Mouse (Mus musculus): Measurements from ENCODE around the gene Fam83g. TPM values are rescaled to one million over a fixed set of nuclear protein-coding genes. Genes with fewer than 3 reads are reported as not detected.

The Fam83g gene
- total and polyA plus RNA-seq, 3 experiments: 19.1 to 63.7 (median 19.2) TPM

DNA sequence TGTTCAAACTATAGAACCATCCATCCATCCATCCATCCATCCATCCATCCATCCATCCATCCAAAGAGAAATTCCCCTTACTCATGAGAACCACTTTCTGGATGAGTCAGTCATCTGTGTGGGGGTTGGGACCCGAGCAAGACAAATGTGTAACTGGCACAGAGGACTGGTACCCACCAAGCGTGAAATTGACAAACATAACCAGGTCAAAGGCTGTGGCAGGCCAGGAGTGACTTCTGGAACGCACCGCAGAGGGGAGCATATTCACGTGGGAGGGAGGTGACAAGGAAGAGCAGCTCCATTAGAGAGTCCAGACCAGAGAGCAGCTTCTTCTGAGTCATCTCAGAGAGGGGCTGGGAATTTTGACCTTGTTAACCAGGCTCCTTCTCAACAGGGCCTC is 38.2 kb downstream of the Fam83g start:
- in situ Hi-C loops (cut with MboI; ENCODE audit: low pct_ligation_motif_present, low pct_unique_long_range_greater_than_20kb, low sequenced_read_pairs) (loop anchor here (10.0 kb wide), 1 partner anchor 367 kb away; no protein-coding TSS in a partner anchor), dilution Hi-C loops (cut with MboI; ENCODE audit: extremely low pct_ligation_motif_present, extremely low pct_unique_long_range_greater_than_20kb, low sequenced_read_pairs) (no loop called here)
- Histone ChIP-seq H3K4me3 (replicated peaks in 1 of 3; ENCODE audit: low read depth in 2 of 3, low read length in 2 of 3, poor library complexity in 1 of 3) (no peak overlapping the region), H3K79me2 (replicated peaks; ENCODE audit: control insufficient read depth, extremely low read depth, insufficient read depth, poor library complexity, severe bottlenecking) (no peaks in the 10 kb centered on the region), H3K9ac (ENCODE audit: insufficient read depth, low read depth) (no peak overlapping the region), H3K27ac (ENCODE audit: insufficient read depth, low read depth) (no peak overlapping the region), H3K9me3 (replicated peaks; ENCODE audit: low read length) (no peaks in the 10 kb centered on the region), H3K4me1 (ENCODE audit: control insufficient read depth in 1 of 2, insufficient read depth in 2 of 2) (peaks cover 0 to 7% of the 10 kb centered on the region in 2 experiments; a peak in 1 of 4 replicates), H3K36me3 (replicated peaks in 1 of 2; ENCODE audit: control insufficient read depth in 1 of 2, insufficient read depth in 1 of 2, low read length in 1 of 2) (peaks cover 2 to 29% of the 10 kb centered on the region in 2 experiments), H3K4me2 (ENCODE audit: insufficient read depth, low read depth, poor library complexity, severe bottlenecking) (no peak overlapping the region), H3K27me3 (replicated peaks) (no peaks in the 10 kb centered on the region)
- no peak for DNase-seq (ENCODE audit: extremely low read depth)
- TF ChIP-seq MAX (IDR thresholded peaks at IDR 0.05; ENCODE audit: low read length) (no peak), GABPA (IDR thresholded peaks at IDR 0.05; ENCODE audit: insufficient replicate concordance, low read depth, low read length) (no peak), KAT2A (IDR thresholded peaks at IDR 0.05; ENCODE audit: insufficient replicate concordance, low read length) (no peak), SMC3 (IDR thresholded peaks at IDR 0.05; ENCODE audit: low read depth, low read length) (no peak), CHD2 (IDR thresholded peaks at IDR 0.05; ENCODE audit: low read length) (no peak), SIN3A (IDR thresholded peaks at IDR 0.05; ENCODE audit: low read length) (no peak), TCF12 (IDR thresholded peaks at IDR 0.05; ENCODE audit: low read depth, low read length) (no peak)

DNA sequence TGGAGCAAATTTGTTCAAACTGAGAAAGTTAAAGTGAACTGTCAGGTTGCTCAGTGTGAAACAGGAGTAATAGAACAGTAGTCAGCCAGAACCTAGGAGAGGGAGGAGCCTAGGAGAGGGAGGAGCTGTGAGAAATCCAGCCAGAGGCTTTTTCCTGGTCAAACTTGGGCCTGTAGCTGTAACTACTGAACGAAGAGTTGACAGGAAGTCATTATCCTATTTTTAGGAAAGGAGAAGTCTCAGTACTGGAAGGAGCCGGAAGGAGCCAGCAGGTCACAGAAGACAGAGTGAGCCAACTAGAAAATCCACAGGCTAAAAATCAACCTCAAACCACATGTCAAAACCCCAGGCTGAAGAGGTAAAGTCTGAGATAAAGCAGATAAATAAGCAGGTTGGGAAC is 44.1 kb downstream of the Fam83g start:
- in situ Hi-C loops (cut with MboI; ENCODE audit: low pct_ligation_motif_present, low pct_unique_long_range_greater_than_20kb, low sequenced_read_pairs): loop anchor here (10.0 kb wide), 1 partner anchor 373 kb away; no protein-coding TSS in a partner anchor
- Histone ChIP-seq H3K36me3 (replicated peaks in 1 of 2; ENCODE audit: control insufficient read depth in 1 of 2, insufficient read depth in 1 of 2, low read length in 1 of 2) (peaks cover 44 to 81% of the 10 kb centered on the region in 2 experiments), H3K27ac (ENCODE audit: insufficient read depth, low read depth) (no peak overlapping the region), H3K79me2 (replicated peaks; ENCODE audit: control insufficient read depth, extremely low read depth, insufficient read depth, poor library complexity, severe bottlenecking) (no peaks in the 10 kb centered on the region), H3K27me3 (replicated peaks) (no peaks in the 10 kb centered on the region), H3K9me3 (replicated peaks; ENCODE audit: low read length) (no peaks in the 10 kb centered on the region), H3K4me3 (replicated peaks in 1 of 3; ENCODE audit: low read depth in 2 of 3, low read length in 2 of 3, poor library complexity in 1 of 3) (no peak overlapping the region), H3K9ac (ENCODE audit: insufficient read depth, low read depth) (no peak overlapping the region), H3K4me2 (ENCODE audit: insufficient read depth, low read depth, poor library complexity, severe bottlenecking) (no peak overlapping the region), H3K4me1 (ENCODE audit: control insufficient read depth in 1 of 2, insufficient read depth in 2 of 2) (peaks cover 0 to 14% of the 10 kb centered on the region in 2 experiments; a peak in 2 of 4 replicates)
- TF ChIP-seq CHD1 (IDR thresholded peaks at IDR 0.05; ENCODE audit: low read depth, low read length) (no peak), MXI1 (IDR thresholded peaks at IDR 0.05; ENCODE audit: low read depth, low read length) (no peak), GABPA (IDR thresholded peaks at IDR 0.05; ENCODE audit: insufficient replicate concordance, low read depth, low read length) (no peak), CHD2 (IDR thresholded peaks at IDR 0.05; ENCODE audit: low read length) (no peak), NRF1 (IDR thresholded peaks at IDR 0.05; ENCODE audit: low read depth, low read length) (no peak), ZKSCAN1 (IDR thresholded peaks at IDR 0.05; ENCODE audit: borderline replicate concordance, low read depth, low read length) (no peak), RCOR1 (conservative IDR thresholded peaks at IDR 0.05; ENCODE audit: low read depth, low read length) (no peak), ZC3H11A (IDR thresholded peaks at IDR 0.05; ENCODE audit: low read depth, low read length) (no peak), TCF12 (IDR thresholded peaks at IDR 0.05; ENCODE audit: low read depth, low read length) (no peak), HCFC1 (IDR thresholded peaks at IDR 0.05; ENCODE audit: low read depth, low read length) (no peak), MAFK (IDR thresholded peaks at IDR 0.05; ENCODE audit: insufficient replicate concordance, low read length) (no peak), NELFE (IDR thresholded peaks at IDR 0.05; ENCODE audit: low read depth, low read length) (no peak), POLR2A (IDR thresholded peaks at IDR 0.05; ENCODE audit: low read depth, low read length) (no peak), KAT2A (IDR thresholded peaks at IDR 0.05; ENCODE audit: insufficient replicate concordance, low read length) (no peak), MEF2A (IDR thresholded peaks at IDR 0.05; ENCODE audit: borderline replicate concordance, low read depth, low read length) (no peak)
- dilution Hi-C loops (cut with MboI; ENCODE audit: extremely low pct_ligation_motif_present, extremely low pct_unique_long_range_greater_than_20kb, low sequenced_read_pairs): no loop called here
- DNase-seq (ENCODE audit: extremely low read depth): no peak

Measured in CH12.LX (cell line).